Mouse (Mus musculus) layer of hippocampus, adult 11-12 months (tissue): ENCODE data around the gene Tmem151a.

Source experiments
- DNase-seq: peaks from one replicate; pipeline ENCODE4 v3.0.0; 2022; ENCODE audit warnings: low spot score

Tmem151a gene

DNA sequence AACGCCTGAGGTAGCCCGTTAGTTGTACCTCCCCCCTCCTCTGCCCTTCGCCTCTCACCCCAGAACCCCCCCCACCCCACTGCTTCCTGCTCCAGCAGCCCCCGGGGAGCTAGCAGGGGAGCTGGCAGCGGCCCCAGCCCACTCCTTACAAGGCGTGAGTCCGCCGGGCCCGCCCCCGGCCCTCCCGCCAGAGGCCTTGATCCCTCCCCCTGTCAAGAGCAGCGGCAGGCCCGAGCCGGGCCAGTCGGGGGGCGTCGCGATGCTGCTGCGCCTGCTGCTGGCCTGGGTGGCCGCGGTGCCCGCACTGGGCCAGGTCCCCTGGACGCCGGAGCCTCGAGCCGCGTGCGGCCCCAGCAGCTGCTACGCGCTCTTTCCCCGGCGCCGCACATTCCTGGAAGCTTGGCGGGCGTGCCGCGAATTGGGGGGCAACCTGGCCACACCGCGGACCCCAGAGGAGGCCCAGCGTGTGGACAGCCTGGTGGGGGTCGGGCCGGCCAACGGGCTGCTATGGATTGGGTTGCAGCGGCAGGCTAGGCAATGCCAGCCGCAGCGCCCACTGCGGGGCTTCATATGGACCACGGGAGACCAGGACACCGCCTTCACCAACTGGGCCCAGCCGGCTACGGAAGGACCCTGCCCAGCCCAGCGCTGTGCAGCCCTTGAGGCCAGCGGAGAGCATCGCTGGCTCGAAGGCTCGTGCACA is 17.3 kb downstream of the Tmem151a start, which contains the start of gene Cd248:
Gene Cd248, plus strand, starts transcription at position 212 of the 703 bp plus-strand sequence.
- no peak for DNase-seq

DNA sequence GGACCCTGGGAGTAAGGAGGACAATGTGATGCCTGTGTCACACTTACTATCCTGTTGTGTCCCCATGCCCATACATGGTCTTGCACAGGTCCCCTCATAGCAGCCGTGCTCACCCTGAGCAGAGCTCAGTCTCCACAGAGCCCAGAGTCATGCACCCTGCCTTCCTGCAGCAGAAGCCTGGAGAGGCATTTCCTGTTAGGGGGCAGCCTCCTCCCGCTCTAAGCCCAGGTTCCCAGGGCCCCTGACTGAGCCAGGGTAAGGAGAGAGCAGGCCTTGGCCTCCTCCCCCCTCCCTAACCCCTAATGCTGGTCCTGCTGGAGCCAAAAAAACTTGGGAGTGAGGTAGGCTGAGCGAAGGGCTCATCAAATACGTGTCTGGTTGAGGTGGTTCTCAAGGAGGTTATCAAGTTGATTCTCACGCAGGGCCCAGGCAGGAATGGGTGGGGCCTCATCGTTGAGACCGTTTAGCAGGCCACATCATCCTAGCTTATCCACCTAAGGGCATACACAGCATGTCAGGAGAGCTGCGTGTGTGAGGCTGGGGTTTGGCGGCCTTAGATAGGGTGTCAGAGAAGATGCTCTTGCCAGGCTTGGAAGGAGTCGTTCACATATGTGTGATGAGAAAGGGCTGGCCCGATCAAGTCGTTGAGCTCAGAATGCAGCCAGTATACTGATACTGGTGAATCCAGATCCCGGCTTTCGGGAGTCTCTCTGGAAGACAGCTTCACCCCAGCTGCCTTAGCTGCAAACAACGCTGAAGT is 18.1 kb downstream of the Tmem151a start:
- no peak for DNase-seq

DNA sequence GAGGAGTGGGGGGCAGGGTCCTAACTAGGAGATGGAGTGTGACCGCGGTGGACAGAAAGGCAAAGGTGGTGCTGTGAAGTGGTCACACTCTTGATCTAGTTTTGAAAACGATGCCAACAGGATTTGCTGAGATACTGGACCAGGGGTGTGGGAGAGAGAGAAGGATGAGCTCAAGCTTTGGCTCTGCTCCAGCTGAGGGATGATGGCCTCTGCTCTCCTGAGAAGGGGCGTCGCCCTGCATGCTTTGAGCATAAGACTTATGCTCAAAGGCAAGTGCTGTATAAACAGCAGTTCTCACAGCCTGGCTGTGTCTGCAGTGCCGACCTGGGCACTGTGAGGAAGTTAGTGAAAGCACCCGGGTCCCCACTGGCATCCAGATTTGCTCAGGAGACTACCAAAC is 20.2 kb downstream of the Tmem151a start:
- no peak for DNase-seq

DNA sequence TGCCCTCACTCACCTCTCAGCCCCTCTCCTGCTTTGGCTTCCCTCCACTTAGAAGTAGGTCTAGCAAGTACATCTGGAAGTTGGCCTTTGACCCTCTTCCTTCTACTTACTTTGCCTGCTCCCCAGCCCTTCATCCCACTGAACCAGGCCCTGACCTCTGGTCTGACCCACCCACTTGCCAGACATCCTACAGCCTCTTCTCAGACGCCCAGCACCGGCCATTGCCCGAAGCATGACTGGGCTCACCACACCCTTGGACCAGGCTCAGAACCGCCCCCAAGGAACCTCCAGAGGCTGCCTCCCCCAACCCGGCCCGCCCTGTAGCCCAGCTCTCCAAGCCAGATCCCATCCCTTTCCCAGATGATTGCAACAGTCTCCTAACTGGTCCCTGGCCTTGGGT is 22.9 kb downstream of the Tmem151a start:
- no peak for DNase-seq

DNA sequence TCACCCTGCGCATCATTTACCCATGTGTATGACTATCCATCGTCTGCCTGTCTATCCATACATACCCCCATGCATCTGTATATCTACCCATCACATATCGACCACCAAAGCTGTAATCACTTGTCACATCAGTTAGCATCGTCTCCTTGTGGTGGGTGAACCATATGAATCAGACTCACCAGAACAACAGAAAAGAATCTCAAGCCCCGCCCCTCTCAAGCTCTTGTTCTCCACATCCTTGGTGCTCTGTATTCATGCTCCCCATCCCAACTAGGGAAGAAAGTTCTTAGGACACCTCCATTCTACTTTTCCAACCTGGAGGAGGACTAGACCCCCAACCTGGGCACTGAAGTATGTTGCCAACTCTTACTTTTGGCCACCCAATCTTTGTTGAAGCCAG is 23.3 kb downstream of the Tmem151a start:
- DNase-seq = no peak

DNA sequence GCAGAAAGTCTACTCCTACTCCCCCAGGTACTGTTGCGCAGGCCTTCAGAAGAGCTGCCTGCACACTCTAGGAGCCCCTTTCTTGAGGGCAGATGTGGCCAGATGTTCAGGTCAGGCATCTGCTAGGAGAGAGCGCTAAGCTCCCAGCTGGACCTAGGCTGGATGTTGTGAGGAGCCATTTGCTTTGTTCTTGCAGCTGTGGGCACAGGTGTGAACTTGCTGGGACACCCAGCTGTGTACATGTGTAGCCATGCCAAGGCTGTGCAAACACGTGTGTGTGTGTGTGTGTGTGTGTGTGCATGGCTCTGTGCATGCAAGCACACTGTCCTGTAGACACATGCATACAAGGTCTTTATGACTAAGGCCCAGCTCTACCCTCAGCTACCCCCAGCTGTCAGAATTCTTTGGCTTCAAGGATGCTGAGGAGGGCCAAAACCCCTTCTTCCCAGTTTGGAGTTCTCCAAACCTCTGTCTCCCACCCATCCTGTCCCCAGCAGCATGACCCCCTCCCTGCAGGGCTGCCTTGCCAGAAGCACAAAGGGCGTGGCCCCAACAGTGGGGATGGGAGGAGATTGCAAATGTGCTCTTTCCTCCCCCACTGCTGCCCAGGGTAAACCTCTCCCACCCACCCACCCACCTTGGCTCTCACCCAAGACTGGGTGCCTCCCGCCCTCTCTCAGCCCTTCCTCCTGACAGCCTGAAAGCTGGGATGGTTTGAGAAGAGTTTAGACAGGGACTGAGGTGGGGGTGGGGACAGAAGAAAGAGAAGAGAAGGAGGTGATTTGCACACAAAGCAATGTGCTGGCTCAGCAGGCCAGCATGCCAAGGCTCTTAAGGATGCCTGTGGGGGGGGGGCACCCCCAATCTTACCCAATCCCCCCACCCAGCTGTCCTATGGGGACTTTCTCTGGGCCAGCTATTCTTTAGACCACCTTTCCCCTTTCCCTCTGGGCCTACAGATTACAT is 24.7 kb downstream of the Tmem151a start:
- no peak for DNase-seq

DNA sequence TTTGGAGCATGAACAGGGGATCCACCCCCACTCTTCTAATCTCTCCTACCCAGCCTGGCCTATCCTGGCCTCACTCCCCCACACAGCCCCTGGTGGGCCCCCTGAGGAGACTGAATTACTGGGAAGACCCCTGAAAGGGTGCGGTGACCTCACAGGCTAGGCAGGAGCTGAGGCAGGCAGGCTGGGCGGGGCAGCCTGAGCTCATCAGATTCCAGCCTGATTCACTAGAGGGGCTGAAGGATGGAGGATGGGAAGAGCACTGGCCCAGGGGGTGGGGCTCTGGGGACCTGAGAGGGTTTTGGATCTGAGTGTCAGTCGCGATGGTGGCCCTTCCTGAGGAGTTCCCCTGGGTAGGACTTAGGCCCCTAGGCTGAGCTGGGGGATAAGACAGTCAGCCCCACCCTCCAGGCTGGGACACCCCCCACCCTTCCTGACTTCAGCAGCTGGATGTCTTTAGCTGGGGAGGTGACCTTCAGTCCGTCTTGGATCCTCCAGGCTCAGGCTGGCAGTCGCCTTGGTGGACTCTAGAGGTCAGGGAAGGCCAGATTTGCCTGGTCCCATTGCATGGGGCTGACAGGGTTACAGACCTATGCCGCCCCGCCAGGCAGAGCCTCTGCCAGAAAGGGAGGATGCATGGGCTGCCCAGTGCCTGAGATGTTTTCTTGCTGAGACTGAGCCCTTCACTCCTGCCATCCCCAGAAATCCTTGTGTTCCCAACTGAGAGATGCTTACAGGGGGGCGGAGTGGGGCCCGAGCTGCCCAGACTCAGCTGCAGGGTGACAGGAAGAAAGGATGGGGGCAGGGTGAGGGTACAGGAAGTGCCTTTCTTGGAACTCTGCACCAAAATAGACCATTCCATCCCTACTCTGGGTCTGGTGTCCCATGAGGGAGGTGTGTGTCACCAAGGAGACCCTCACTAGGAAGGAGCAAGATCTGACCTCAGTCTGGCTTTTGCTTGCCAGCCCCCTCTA is 26.2 kb downstream of the Tmem151a start:
- DNase-seq = no peak

DNA sequence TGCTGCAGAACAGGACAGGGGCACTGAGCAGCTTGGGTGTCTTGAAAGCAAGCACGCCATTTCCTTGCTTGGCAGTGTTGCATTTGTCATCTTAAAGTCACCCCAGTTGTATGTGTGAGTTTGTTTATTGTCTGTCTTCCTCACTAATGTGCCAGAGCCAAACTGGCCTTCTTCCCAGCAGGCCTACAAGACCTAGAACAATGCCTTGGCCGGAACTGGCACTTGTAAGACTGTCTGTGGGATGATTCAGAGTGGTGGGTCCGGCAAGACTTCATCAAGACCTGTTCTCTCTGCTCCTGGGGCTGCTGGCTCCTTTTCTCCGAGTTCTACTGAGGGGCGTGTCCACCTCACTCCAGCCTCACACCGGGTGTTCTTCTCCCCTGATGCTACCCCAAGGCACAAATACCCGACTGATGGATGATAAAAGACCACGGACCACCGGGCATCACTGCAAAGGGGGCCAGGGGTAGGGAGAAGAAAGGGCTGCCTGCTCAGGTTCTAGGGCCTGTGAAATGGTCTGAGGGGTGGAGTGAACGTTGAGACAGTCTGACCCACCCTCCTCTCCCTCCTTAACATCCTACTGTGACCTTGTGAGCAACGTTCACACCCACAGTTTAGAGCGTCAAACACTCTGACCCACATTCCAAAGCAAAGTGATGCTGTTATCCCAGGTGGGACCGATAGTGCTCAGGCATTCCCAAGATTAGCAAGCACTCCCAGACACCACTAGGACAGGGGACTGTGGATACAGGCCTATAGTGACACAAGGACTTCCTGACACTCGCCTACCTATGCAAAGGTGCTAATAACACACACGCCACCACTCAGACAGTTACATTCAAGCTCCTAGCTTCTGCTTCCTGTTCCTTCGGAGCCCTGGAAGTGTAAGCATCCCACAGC is 27.2 kb downstream of the Tmem151a start:
- no peak for DNase-seq

DNA sequence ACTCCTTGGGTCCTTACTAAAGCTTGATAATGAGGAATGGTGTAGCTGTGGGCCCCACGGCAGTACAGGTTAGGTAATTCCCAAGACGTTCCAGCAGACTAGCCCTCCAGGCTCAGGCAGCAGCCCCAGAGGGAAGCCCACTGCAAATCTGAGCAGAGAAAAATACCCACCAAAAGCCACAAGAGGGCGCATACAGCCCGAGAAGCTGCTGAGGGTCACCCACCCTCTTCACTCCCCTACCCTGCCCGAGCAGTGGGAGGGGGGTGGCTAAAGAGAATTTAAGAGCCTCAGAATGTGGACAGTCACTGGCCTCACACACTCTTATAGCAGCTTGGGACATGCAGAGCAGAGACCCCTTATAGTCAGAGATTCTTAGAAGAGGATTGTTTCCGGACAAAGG is 29.1 kb downstream of the Tmem151a start:
- DNase-seq = no peak

DNA sequence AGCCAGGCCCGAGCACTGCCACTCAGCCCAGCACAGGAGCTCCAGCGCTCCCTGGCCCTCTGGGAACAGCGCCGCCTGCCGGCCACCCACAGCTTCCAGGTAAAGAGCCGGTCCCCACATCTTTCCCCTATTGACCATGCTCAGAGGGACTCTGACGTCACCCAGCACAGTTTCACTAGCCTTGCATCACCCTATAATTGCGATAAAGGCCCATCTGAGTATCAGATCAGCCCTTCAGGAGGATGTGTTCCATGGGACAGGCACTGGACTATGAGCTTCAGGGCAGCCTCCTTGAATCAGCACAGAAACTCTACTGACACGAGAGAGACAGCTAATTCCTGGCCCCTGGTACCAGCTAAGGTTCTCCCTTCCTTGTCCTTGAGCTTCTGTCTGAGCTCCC is 31.4 kb downstream of the Tmem151a start:
- peak; percentile 63 for DNase-seq

DNA sequence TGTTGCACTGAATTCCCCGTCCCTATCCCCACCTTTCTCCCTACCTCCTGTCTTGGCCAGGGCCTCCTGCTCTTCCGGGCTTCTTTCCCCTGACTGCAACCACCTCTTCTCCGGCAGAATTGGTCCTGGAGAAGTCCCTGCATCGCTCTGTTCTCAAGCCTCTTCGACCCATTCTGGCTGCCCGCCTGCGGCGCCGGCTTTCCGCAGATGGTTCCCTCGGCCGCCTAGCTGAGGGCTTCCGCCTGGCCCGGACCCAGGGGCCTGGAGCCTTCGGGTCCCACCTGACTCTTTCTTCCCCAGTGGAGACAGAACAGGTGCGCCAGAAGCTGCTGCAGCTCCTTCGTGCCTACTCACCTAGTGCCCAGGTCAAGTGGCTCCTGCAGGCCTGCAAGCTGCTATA is 32.5 kb downstream of the Tmem151a start:
- DNase-seq = no peak

DNA sequence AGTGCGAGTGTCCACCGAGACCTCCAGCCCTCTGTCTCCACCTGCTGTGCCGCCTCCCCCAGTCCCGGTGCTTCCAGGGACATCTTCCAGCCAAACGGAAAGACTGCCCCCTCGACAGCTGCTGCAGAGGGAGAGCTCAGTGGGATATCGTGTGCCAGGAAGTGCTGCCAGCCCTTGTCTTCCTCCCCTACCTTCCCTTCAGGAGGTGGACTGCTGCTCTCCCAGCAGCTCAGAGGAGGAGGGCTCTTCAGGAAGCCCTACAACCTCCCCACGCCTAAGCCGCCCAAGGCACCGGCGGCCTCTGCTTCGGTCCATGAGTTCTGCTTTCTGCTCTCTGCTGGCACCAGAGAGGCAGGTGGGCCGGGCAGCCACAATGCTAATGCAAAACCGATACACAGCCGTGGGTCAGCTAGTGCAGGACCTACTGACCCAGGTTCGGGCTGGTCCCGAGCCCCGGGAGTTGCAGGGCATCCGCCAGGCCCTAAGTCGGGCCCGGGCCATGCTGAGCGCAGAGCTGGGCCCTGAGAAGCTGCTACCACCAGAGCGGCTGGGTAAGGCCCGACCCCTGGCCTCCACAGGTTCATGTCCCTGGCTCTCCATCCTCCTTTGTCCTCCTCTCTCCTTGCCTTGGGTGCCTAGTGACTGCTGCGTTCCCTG is 33.0 kb downstream of the Tmem151a start:
- no peak for DNase-seq

DNA sequence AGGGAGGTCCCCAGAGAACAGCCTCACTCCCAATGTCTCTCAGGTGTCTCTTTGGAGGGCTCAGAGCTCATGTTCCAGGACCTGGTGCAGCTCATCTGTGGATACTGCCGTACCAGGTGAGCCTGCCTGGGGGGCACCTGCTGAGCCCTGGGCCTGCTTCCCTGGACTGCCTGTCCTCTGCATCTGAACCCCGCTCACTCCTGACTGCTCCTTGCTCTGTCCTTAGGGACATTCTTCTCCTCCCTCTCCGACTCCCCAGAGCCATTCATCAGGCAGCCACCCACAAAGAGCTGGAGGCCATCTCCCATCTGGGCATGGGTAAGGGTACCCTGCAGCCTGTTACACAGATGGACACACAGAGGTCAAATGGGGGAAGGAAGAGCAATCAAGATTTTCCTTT is 33.8 kb downstream of the Tmem151a start:
- no peak for DNase-seq

DNA sequence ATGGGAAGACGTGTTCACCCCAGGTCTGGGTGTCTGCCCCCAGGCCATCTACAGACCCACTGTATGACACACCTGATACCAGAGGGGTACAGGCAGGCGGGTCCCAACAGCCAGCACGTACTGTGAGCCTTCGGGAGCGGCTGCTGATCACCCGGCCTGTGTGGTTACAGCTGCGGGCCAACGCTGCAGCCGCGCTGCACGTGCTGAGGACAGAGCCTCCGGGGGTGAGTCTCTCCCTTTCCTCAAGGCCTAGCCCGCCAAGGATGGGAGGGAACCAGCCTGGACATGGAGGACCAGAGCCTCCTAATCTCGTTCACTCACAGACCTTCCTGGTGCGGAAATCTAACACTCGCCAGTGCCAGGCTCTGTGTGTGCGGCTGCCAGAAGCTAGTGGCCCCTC is 34.3 kb downstream of the Tmem151a start:
- DNase-seq = no peak

DNA sequence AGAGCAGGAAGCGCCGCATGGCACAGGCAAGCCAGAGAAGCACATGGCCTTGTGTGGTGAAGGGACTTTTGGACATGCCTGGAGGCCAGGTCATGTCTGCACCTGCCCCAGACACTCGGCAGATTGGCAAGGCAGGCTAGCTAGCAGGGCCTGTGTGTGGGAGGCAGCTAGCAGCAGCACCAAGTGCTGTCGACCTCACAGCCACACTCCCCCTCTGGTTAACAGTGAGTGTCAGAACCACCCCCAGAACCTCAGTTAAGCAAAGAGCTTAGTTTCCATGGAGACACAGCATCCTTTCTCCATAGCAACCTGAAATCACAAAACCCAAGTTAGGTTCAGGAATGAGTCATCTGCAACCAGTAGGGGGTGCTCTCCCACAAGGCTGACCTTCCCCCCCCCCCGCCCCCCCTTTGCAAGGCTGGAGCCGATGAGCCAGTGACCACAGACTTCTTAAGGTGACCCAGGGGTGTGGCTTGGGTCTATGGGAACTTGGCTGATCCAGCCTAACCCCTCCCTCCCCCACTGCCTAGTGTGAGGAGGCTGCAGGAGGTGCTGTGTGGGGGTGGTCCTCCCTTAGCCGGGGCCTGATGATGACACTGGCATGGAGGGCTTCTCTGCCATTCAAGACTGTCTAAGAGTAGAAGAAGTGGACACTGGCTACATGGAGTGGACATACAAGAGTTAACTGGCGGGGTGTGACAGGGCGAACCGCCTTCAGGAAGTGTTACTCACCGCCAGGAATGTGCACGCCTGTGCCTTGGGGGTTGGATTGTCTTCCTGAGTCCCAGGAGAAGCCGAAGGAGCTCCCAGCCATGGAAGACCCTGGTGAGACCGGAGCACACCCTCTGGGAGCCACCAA is 35.1 kb downstream of the Tmem151a start, which contains the start of gene Rin1:
Gene Rin1, plus strand, starts transcription at position 435 of the 859 bp plus-strand sequence.
- DNase-seq = peak; percentile 78

DNA sequence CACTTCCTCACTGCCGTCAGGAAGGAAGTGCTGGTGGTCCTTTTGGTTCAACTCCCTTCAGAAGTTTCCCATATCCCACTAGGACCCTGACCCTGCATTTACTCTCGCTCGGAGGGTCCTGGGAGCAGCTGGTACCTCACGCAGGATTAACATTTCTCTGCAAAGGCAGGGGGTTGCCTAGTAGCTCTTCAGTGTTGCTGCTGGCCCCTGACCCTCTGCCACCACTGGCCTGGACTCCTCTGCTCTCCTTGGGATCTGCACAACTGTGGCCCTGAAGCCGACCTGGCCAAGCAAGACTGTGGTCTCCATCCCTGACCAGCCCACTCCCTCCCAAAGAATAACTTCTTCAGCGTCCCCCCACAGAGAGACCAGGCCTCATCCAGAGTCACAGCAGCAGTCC is 36.0 kb downstream of the Tmem151a start:
- no peak for DNase-seq

DNA sequence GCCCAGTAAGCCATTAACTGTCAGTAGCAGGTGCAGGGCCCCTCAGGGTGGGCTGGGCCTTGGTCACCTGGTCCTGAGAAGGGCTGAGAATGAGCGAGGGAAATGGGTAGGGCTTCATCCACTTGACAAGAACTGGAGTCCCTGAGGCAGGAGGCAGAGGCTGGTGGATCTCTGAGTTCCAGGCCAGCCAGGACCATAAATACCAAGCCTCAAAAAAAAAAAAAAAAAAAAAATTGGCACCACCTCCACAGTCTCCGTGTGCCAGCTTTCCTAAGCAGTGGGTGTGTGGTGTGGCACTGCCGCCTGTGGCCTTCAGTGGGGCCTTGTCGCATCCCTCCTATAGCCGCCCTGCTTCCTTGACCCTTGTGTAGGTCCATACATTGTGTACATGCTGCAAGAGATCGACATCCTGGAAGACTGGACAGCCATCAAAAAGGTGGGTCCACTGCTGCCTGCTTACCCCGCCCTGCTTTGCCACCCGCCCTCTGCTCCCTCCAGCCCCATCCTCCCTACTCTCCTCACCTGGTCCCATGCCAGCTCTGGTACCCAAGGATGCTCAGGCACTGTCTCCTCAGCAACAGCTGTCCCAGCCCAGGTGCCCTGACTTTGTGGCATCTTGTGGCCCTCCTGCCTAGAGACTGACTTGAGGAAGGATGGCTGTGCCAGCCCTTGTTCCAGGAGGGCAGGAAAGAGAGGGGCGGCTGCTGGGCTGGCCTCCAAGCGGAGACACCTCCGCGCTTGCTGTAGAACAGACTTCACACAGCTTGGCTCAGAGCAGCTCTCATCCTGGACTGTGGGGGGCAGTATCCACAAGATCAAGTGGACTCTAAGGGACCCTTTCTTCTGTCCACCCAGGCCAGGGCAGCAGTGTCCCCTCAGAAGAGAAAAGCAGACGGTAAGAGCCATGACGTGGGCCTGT is 36.9 kb downstream of the Tmem151a start:
- DNase-seq = peak; percentile 67
